Mouse (Mus musculus): ENCODE data around the gene Ipmk. TPM values are rescaled to one million over a fixed set of nuclear protein-coding genes. Genes with fewer than 3 reads are reported as not detected.

Ipmk gene
- 14.7 and 15.2 TPM in 2 replicates for total RNA-seq (2012; rRNA removed)
- 21.8 and 23.8 TPM in 2 replicates for total RNA-seq (2014; rRNA removed)
- polyA plus RNA-seq (2012; ENCODE audit: insufficient read length, low read depth), result 24.0 and 27.1 TPM in 2 replicates

GRCm38 (mm10) chr10:71347509-71347949, at the start of gene Ipmk:
Gene Ipmk (plus strand): TSS chr10:71347763.
- in situ Hi-C loops (cut with MboI; ENCODE audit: low pct_ligation_motif_present, low pct_unique_long_range_greater_than_20kb, low sequenced_read_pairs), result loop anchor here (10.0 kb wide), 1 partner anchor 47 kb away; no protein-coding TSS in a partner anchor
- Histone ChIP-seq H3K27ac (ENCODE audit: insufficient read depth, low read depth) (peak within 1 kb of the TSS; percentile 76), H3K4me1 (ENCODE audit: control insufficient read depth in 1 of 2, insufficient read depth in 2 of 2) (peaks cover 2 to 54% of the 10 kb centered on the region in 2 experiments; a peak in 2 of 4 replicates), H3K79me2 (replicated peaks; ENCODE audit: control insufficient read depth, extremely low read depth, insufficient read depth, poor library complexity, severe bottlenecking) (peaks cover 11% of the 10 kb centered on the region), H3K4me3 (replicated peaks in 1 of 3; ENCODE audit: low read depth in 2 of 3, low read length in 2 of 3, poor library complexity in 1 of 3) (peak within 1 kb of the TSS; percentile 85 to 96 (median 95)), H3K9ac (ENCODE audit: insufficient read depth, low read depth) (peak within 1 kb of the TSS; percentile 66), H3K4me2 (ENCODE audit: insufficient read depth, low read depth, poor library complexity, severe bottlenecking) (peak within 1 kb of the TSS; percentile 77), H3K9me3 (replicated peaks; ENCODE audit: low read length) (no peaks in the 10 kb centered on the region), H3K36me3 (replicated peaks in 1 of 2; ENCODE audit: control insufficient read depth in 1 of 2, insufficient read depth in 1 of 2, low read length in 1 of 2) (peaks cover 6 to 27% of the 10 kb centered on the region in 2 experiments), H3K27me3 (replicated peaks) (no peaks in the 10 kb centered on the region)
- DNase-seq (ENCODE audit: extremely low read depth), result peak; percentile 98
- dilution Hi-C loops (cut with MboI; ENCODE audit: extremely low pct_ligation_motif_present, extremely low pct_unique_long_range_greater_than_20kb, low sequenced_read_pairs), result no loop called here
- TF ChIP-seq MAX (IDR thresholded peaks at IDR 0.05; ENCODE audit: low read length) (no peak), RCOR1 (conservative IDR thresholded peaks at IDR 0.05; ENCODE audit: low read depth, low read length) (no peak), PAX5 (IDR thresholded peaks at IDR 0.05; ENCODE audit: low read length) (no peak), MXI1 (IDR thresholded peaks at IDR 0.05; ENCODE audit: low read depth, low read length) (no peak), NRF1 (IDR thresholded peaks at IDR 0.05; ENCODE audit: low read depth, low read length) (peak; percentile 93), CHD1 (IDR thresholded peaks at IDR 0.05; ENCODE audit: low read depth, low read length) (no peak), ZC3H11A (IDR thresholded peaks at IDR 0.05; ENCODE audit: low read depth, low read length) (no peak), NELFE (IDR thresholded peaks at IDR 0.05; ENCODE audit: low read depth, low read length) (peak; percentile 53), POLR2AphosphoS2 (IDR thresholded peaks at IDR 0.05; ENCODE audit: low read depth, low read length) (no peak), MYC (IDR thresholded peaks at IDR 0.05; ENCODE audit: low read depth, low read length) (no peak), TBP (conservative IDR thresholded peaks at IDR 0.05; ENCODE audit: low read depth, low read length) (0 out of 2 replicates have a peak, but pooled peaks have one; percentile 40), HCFC1 (IDR thresholded peaks at IDR 0.05; ENCODE audit: low read depth, low read length) (no peak; the same call in 1 of the 2 replicates), JUN (IDR thresholded peaks at IDR 0.05; ENCODE audit: insufficient read depth, low read depth, low read length) (no peak), E2F4 (IDR thresholded peaks at IDR 0.05; ENCODE audit: insufficient replicate concordance, low read depth, low read length) (no peak), ETS1 (conservative IDR thresholded peaks at IDR 0.05; ENCODE audit: low read depth, low read length) (no peak), EP300 (IDR thresholded peaks at IDR 0.05; ENCODE audit: low read length) (no peak), SMC3 (IDR thresholded peaks at IDR 0.05; ENCODE audit: low read depth, low read length) (no peak), KAT2A (IDR thresholded peaks at IDR 0.05; ENCODE audit: insufficient replicate concordance, low read length) (no peak), GABPA (IDR thresholded peaks at IDR 0.05; ENCODE audit: insufficient replicate concordance, low read depth, low read length) (no peak), MAFK (IDR thresholded peaks at IDR 0.05; ENCODE audit: insufficient replicate concordance, low read length) (no peak), ZNF384 (IDR thresholded peaks at IDR 0.05; ENCODE audit: low read depth, low read length) (no peak), CTCF (conservative IDR thresholded peaks at IDR 0.05 in 1 of 2, IDR thresholded peaks at IDR 0.05 in 1 of 2; ENCODE audit: low read depth in 2 of 2, low read length in 2 of 2) (no peak), RAD21 (IDR thresholded peaks at IDR 0.05; ENCODE audit: low read depth, low read length) (no peak), IRF4 (IDR thresholded peaks at IDR 0.05; ENCODE audit: low read depth, low read length) (no peak), TCF12 (IDR thresholded peaks at IDR 0.05; ENCODE audit: low read depth, low read length) (peak; percentile 86), MAZ (IDR thresholded peaks at IDR 0.05; ENCODE audit: low read depth, low read length) (no peak), USF2 (conservative IDR thresholded peaks at IDR 0.05; ENCODE audit: low read depth, low read length) (no peak), JUND (conservative IDR thresholded peaks at IDR 0.05; ENCODE audit: low read depth, low read length) (no peak), UBTF (IDR thresholded peaks at IDR 0.05; ENCODE audit: low read depth, low read length) (no peak), BHLHE40 (IDR thresholded peaks at IDR 0.05; ENCODE audit: low read depth, low read length) (no peak), SIN3A (IDR thresholded peaks at IDR 0.05; ENCODE audit: low read length) (no peak), POLR2A (IDR thresholded peaks at IDR 0.05; ENCODE audit: low read depth, low read length) (peak; percentile 91), CHD2 (IDR thresholded peaks at IDR 0.05; ENCODE audit: low read length) (no peak), USF1 (IDR thresholded peaks at IDR 0.05; ENCODE audit: low read depth, low read length) (no peak), ELF1 (IDR thresholded peaks at IDR 0.05; ENCODE audit: low read depth, low read length) (0 out of 2 replicates have a peak, but pooled peaks have one; percentile 40), MEF2A (IDR thresholded peaks at IDR 0.05; ENCODE audit: borderline replicate concordance, low read depth, low read length) (peak; percentile 7; the same call in 1 of the 2 replicates), ZKSCAN1 (IDR thresholded peaks at IDR 0.05; ENCODE audit: borderline replicate concordance, low read depth, low read length) (no peak), ZMIZ1 (IDR thresholded peaks at IDR 0.05; ENCODE audit: low read depth, low read length) (peak; percentile 90; the same call in 1 of the 2 replicates)
